Mouse (Mus musculus): ENCODE measurements at regions not wholly inside any gene's neighbourhood (a gene's known extent, or its start where the extent isn't known, plus 50 kb on each side); places are given as distances from the start of the nearest gene placed in this dataset.

DNA sequence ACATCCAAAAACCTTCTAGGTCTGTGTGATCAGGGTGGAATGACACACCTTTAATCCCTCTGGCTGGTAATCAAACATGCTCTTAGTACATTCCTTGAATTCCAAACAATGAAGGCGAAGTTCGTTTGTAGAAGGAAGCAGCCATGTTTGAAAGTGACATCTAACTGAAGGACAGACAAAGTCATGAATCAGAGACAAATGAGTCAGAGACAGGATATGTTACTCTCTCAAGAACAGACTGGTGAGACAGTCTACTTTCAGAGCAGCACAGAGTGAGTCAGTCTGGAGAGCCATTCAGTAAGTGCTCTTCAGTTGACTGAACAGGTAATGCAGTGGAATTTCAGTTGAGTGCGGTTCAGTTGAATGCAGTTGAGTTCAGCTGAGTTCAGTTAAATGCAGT, 150.4 kb downstream of the Cpe start:
- no peak for DNase-seq (ENCODE audit: low spot score in 2 of 2)

DNA sequence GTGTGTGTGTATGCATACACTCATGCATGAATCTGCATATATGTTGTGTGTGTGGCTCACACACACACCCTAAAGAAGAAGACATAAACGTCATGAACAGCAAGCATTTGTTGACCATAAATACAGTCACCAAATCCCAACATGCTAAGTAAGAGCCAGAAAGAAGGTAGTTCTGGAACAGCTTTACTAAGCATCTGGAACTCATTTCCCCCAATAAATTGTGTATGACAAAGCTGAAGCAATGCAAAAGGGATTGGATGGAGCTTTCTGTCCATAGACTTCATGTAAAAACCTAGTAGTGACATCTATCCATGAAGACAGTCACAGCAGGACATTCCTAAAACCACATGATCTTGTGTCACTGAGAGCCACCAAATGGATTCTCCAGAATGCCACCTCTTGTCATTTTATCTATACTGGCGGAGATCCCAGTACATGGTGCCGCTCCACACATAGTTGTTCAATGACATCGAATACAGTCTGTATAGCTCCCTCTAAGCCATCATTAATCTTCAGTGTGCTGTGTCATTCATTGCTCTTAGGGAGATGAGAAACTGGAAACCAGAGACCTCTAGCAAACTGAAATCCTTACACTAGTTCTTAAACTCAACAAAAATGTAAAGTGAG, 152.9 kb downstream of the Cpe start:
- no peak for DNase-seq (ENCODE audit: low spot score in 2 of 2)

DNA sequence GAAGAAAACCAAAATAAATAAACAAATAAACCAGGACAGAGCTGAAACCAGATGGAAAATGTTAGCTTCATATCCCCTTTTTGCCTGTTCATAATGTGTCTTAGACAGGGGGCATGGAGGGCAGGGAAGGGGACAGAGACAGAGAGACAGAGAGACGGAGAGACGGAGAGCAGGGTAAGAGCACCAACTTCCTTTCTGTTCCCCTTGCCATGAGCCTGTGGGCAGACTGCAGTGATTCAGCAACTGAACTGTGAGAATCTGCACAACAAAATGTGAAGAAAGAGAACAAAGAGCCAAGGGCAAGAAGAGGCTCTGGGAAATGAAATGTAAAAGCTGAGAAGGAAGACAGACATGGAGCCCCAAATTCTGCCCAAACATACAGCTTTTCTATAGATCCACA, 161.1 kb downstream of the Cpe start:
- no peak for DNase-seq (ENCODE audit: low spot score in 2 of 2)

DNA sequence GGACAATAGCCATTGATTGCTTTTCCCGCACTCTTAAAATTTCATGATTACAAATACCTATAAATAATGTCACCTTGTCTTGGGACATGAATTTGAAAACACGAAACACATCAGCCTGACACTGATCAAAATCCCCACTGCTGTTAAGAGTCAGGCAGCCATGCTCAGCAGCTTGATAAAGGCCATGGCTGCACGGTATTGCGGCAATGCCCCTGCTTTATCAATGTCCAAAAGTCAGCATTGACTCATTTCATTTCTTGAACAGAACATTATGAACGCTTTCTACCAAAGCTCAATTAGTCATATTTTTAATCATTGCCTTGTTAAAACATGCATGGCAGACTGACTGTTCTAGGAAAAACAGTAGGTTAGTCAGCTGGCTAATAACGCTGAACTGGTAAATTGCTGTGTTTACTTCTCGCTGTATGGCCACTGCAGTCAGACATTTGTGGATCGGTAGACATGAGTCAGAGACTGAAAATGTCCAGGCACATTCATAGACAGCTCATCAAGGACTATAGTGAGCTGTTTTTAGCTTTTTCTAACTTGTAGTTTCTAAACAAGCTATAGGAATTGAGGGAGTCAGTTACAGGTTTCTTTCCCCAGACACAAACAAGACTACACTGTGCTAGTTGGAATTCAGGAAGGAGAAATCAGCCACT, 170.3 kb downstream of the Cpe start:
- DNase-seq (ENCODE audit: low spot score in 2 of 2): no peak

DNA sequence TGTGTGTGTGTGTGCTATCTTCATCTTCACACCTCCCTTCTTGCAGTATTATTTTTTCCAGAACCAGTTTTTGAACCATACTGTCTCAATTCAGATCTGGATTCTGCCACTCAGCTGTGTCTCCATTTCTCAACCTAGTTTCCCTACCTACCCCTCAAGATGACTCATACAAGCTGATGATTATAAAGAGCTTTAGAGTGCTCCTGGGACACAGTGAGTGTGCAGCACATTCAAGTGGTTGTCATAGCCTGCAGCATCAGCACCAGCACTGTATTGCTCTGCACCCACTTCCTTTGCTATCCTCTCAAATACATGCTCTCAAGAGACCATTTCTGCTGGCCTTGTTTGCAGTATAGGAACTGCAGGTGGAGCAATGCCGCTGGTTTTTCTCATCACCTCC, 173.2 kb downstream of the Cpe start:
- no peak for DNase-seq (ENCODE audit: low spot score in 2 of 2)

DNA sequence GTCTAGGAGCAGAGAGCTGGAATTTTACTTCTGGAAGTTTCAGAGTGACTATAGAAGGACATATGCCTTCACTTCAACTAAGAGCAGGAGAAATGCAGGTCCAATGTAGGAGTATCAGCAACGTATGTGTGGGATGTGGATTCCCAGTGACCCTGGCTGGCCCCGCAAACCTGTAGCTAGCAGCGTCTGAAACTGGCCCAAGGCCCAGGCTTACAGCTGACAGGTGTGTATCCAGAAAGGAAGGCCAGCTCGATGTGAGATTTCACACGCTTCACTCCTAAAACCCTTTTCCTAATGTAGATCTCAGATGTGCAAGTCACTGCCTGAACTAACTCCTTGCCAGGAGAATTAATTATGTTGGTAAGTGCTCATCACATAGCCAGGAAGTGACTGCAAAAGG, 176.9 kb downstream of the Cpe start:
- no peak for DNase-seq (ENCODE audit: low spot score in 2 of 2)

DNA sequence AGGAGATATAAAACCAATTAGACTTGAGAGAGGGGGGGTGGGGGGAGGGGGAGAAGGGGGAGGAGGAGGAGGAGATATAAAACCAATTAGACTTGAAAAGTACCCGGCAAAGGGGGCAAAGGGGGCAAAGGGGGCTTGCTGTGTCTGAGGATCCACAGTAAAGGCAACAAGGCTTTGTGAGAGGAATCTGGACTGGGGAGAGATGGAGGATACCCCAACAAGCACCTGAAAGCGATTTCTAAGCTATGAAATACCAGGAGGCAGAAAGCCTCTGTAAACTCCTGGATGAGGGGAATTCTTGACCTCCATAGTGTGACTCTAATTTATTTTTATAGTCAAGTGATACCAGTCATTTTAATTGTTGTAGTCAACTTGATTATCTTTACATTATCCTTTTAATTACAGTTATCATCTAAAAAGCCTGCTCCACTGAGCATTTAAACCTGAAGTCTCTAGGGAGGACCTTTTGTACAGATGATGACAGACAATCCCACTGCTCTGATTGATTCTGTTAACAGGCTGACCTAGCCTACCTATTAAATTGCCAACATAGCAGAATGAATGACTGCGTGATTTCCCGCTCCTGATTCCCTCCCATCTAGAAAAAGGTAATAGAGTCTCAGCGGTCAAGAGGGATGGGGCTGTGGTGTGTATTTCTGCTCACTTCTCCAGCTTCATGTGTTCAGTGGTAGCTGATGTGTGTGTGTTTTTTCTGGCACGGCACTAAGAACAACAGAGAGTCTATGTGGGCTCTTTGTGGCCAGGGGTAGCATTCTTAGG, 195.4 kb downstream of the Cpe start:
- no peak for DNase-seq (ENCODE audit: low spot score in 2 of 2)

DNA sequence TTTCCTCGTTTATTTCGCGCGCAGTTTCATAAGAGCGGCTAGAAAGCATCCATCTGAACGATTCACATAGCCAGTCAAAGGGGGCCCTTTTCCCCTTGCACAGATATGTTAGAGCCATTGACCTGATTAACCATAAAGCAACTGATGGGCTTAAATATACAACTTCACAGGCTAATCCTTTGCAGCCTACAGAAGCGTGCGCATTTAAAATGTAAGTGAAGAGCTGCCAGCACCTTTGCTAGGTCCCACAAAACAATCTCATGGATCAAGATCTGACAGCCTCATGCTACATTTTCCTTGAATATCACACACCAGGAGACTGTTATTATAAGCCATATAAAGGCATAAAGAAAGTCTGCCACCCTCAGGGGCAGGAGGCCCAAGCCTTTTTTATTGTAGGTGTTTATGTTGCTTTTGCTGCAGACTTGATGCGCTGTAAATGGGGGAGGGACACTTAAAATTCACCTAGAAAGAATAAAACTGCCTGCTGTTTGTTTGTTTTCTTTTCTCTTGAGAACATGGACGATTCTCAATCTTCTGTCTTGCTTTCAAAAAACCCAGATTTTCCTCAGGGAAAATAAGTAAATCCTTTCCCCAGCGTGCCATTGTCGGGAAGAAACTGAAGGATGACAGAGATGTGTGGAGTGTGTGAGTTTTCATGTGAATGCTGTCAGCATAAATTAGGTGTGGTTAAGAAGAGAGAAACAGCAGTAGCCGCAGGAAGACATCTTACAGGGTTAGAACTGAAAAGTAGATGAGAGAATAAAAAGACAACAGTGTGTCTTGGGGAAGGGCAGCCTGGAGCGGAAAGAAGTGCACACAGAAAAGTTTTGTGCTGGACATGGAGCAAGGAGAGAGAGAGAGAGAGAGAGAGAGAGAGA, 196.3 kb downstream of the Cpe start:
- DNase-seq (ENCODE audit: low spot score in 2 of 2): no peak

DNA sequence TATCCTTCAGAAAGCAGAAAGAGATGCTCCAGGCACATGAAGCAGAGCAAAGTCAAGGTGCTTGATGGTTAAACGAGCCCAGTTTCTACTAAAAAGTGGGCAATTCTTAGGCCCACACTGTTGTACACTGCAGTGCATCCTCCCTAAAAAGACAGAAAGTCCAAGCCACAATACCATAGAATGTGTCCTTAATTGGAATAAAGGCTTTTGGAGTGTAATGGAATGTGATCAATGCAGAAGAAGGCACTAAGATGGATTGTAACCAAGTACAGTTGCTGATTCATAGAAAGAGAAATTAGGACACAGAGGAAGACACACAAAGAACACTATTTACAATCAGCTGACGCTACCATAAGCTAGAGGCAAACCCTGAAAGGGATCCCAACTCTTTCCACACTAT, 201.3 kb downstream of the Cpe start:
- DNase-seq (ENCODE audit: low spot score in 2 of 2): no peak

DNA sequence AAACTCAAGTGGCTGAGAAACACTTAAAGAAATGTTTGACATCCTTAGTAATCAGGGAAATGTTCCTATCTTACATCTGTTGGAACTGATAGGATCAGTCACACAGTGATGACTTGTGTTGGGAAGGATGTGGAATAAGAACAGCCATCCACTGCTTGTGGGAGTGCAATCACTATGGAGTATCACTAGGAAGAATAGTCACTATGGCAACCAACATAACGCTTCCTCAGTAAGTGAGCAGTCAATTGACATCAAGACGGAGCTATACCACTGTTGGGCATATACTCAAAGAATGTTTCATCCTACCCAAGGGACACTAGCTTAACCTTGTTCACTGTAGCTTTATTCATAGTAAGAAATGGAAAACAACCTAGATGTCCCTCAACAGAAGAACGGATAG, 204.8 kb downstream of the Cpe start:
- DNase-seq (ENCODE audit: low spot score in 2 of 2): no peak

DNA sequence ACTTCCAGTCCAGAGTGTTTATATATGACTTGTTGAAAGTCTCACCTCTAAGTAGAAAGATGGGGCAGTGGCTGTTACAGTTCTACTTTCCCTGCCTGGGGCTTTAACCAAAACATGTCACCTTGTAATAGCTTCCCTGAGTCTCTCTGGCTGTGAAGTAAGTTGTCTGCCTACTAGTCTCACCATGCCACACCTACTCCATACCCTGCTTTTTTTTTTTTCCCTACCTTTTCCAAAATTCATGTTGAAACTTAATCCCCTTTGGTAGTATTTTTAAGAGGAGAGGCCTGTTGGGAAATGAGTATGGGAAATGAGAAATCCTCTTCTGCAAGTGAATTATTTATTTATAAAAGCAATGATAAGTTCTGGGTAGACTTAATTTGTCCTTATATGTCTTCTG, 219.6 kb downstream of the Cpe start:
- DNase-seq (ENCODE audit: low spot score in 2 of 2): no peak

DNA sequence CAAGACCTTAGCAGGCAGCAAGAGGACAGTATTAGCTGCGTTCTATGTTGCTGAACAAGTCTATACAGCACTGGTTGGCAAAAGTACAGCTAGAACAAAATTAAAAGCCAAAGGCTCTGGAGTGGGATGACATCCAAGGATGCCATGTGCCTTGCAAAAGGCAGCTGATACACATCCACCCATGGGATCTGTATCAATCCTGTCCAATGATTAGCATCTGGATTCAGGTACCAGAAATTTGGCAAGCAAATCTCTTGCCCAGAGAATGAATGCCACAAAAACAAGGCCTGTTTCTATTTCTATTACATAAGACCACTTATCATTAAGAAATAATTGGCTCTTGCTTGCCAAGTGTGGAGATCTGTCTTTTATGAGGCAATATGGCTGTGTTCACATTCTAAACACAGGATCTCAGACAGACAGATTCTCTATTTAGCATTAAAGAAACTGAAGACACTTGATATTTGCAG, 220.0 kb downstream of the Cpe start:
- DNase-seq (ENCODE audit: low spot score in 2 of 2): no peak

DNA sequence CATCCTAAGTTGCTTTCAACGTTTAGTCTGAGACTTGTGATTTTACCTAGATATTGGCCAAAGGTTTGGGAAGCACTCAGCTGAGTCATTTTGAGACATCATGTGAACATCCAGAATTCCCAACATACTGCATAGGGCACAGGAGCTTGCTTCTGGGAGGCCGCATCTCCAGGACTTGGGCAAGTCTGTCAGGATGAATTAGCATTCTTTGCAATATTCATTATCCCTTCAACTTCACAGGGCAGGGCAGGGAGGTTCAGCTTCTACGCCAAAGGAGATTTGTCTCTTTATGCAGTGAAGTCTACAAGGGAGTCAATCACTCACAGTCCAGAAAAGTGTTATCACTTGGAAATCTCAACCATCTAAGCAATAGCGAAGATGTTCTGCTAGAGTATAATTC, 231.7 kb downstream of the Cpe start:
- DNase-seq (ENCODE audit: low spot score in 2 of 2): no peak

DNA sequence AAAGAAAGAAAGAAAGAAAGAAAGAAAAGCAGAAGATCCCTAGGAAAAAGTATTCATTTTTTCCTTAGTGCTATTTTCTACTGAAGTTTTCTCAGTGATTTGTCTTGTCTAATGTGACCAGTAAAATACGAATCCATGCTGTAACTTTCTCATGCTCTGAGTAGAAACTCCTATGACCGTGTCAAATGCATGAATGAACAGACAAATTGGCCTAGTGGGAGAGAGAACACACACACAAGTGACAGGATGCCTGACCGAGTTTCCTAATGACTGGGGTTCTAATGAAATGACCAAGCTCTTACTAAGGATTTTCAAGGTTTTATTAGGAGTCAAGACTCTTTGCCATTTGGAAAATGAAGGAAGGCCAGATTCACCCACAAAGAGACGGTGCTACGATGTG, 235.9 kb downstream of the Cpe start:
- DNase-seq (ENCODE audit: low spot score in 2 of 2): no peak

DNA sequence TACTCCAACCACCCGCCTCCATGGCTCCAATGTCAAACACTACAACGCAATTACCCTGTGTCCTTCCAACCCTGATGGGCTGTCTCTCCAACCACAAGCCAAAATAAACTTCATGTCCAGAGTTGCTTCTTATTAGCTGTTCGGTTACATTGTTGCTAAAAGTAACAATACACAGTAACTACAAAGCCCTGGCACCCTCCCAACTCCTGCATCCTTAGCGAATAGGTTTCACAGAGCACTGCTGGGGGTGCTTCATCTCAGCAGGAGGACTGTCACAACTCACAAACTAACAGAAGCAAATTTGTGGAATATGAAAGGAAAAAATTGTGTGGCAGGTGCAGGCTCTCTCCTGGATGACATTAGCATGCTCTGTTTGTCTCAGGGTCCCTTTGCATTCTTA, 238.1 kb downstream of the Cpe start:
- no peak for DNase-seq (ENCODE audit: low spot score in 2 of 2)

DNA sequence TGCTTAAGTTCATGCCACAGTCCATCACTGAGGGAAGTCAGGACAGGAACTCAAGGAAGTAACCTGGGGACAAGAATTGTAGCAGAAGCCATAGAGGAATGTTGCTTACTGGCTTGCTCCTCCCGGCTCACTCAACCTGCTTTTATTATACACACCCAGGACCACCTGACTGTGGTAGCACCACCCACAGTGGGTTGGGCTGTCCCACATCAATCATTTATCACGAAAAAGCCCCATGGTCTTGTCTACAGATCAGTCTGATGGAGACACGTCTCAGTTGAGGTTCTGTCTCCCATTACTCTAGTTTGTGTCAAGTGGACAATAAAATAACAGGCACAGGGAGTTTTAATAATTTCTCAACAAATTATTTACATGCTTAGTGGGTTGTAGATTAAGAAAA, 239.3 kb upstream of the Tll1 start:
- DNase-seq (ENCODE audit: low spot score in 2 of 2): no peak

DNA sequence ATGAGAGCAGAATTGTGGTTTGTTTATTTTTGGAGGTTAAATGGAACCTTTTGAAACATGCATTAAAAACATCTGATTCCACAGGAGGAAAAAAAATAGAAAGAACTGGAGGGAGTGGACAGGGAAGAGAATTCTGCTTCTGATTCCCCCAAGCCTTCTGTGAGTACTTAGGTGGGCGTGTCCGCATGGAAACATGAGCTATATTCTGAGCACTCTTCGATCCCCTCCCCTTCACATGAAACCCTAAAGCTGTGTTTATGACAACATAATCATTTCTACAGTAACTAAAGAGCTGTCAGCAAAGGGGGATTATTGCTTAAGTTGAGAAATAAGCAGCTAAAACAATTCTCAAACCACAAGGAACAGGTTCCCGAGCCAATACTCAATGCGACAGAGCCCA, 238.4 kb upstream of the Tll1 start:
- no peak for DNase-seq (ENCODE audit: low spot score in 2 of 2)

DNA sequence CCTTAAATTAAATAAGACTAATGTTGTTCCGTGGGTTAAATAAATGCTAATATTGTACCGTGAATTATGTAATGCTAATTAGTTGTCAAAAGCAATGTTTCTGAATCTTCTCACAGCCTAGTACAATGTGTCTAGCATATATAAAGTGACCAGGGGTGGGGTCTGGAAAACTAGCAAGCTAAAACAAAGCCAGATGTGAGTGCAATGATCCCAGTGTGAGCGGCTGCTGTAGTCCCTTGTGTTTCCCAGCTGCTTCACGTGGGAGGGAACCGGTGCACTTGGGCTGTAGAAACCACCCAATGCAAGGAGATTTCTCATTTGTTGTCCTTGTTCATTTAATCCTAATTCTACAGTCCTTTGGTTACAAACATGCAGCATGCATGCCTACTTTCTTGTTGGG, 232.4 kb upstream of the Tll1 start:
- no peak for DNase-seq (ENCODE audit: low spot score in 2 of 2)

DNA sequence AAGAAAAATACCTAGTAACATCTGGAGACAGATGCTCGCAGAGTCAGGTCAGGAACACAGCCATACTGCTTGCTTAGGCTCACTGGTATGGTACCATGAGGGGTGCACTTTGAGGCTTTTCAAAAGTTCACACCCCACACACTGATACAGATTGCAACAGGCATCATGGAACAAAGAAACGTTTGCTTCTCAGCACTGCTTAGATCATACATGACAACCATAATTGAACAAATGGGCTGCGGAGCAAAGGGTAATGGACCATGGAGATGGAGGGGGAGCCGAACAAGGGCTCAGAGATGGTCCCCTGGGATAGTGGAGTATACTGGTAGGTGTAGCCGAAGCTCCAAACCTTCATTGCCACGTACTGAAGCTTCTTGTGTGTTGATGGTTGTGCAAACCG, 228.6 kb upstream of the Tll1 start:
- DNase-seq (ENCODE audit: low spot score in 2 of 2): no peak

DNA sequence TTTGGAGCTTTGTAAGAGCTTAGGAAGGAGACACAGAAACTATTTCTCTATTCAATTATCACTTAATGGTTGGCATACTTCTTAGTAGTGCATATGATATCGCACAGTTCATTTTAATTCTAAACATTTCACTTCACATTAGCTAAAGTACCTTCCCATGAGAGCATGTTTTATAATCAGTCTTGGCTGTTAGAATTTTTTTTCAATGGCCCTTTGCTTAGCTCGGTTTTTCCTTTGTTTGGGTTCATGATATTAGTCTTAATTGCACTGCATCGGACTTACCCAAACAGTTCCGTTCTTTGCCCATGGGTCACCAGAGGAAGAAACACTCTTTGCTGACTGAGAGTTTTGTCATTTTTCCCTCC, 216.8 kb upstream of the Tll1 start:
- DNase-seq (ENCODE audit: low spot score in 2 of 2): no peak

DNA sequence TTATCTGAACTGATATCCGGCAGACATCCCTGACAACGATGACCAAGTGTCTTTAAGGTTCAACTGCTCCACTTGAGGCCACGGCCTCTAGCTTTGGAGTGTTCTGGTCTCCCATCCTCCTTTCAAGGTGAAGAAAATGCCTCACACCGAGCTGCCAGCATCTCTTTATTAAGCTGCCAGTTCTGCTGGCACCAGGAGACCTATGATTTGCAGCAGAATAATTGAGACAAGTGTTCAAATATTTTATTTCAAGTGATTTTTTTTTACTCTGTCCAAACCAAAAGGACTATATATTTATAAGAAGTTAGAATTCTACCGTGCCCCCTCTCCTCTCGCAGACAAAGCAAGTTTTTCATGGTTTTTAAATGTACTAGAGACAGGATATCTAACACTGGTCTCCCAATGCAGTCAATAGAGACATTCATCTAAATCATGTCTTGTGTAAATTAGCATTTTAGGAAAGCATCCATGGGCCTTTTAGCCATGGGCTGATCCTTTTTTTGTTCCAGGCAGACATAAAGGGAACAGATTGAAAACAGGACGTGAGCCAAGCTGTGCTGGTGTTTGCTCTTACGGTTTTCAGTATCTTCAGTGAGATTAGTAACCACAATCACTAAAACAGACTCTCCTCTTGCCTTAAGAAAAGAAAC, 216.3 kb upstream of the Tll1 start:
- DNase-seq (ENCODE audit: low spot score in 2 of 2): no peak
